Mouse (Mus musculus) embryonic facial prominence, embryonic 11.5 days (tissue): ENCODE data around the gene Zcrb1. TPM values are rescaled to one million over a fixed set of nuclear protein-coding genes. Genes with fewer than 3 reads are reported as not detected.
"Not testable (repeated sequence)": the region's sequence is repeated elsewhere in the genome, so short reads cannot be mapped to it uniquely, and the experiment has no call there.

Source experiments
- ATAC-seq: fragments of 200-750 bp; cut with Nextera tagmentation; replicated peaks from 2 replicates; pipeline ENCODE4 v1.8.0; 2017; ENCODE audit warnings: low read depth; ENCODE audit not compliant: insufficient number of reproducible peaks, low FRiP score, low TSS enrichment
- DNase-seq: peaks from one replicate; pipeline ENCODE4 v3.0.0-alpha.2; 2015; ENCODE audit warnings: low spot score
- H3K27ac ChIP-seq: fragments of 300-500 bp; sonication (generic); replicated peaks from 2 replicates; pipeline ENCODE4 v1.5.1; 2014; ENCODE audit warnings: mild to moderate bottlenecking, low read depth, low read length, control low read depth
- H3K27me3 ChIP-seq: fragments of 300-500 bp; sonication (generic); 2 replicates; pipeline ENCODE4 v1.6.1; 2014; ENCODE audit warnings: mild to moderate bottlenecking, low read length, moderate library complexity, mixed read lengths; ENCODE audit not compliant: control insufficient read depth, insufficient read depth
- H3K36me3 ChIP-seq: fragments of 300-500 bp; sonication (generic); replicated peaks from 2 replicates; pipeline ENCODE4 v1.6.1; 2014; ENCODE audit warnings: low read depth, mild to moderate bottlenecking, low read length, moderate library complexity, mixed read lengths; ENCODE audit not compliant: control insufficient read depth, insufficient read depth
- H3K4me1 ChIP-seq: fragments of 300-500 bp; sonication (generic); 2 replicates; pipeline ENCODE4 v1.6.1; 2014; ENCODE audit warnings: low read length, mixed read lengths; ENCODE audit not compliant: control insufficient read depth, insufficient read depth
- H3K4me2 ChIP-seq: fragments of 300-500 bp; sonication (generic); 2 replicates; pipeline ENCODE4 v1.6.1; 2014; ENCODE audit warnings: low read depth, mild to moderate bottlenecking, control low read depth, low read length, moderate library complexity
- H3K4me3 ChIP-seq: fragments of 300-500 bp; sonication (generic); 2 replicates; pipeline ENCODE4 v1.5.1; 2014; ENCODE audit warnings: low read depth, low read length, control low read depth
- H3K9ac ChIP-seq: fragments of 300-500 bp; sonication (generic); replicated peaks from 2 replicates; pipeline ENCODE4 v1.6.1; 2014; ENCODE audit warnings: mild to moderate bottlenecking, control low read depth, low read length
- H3K9me3 ChIP-seq: fragments of 300-500 bp; sonication (generic); replicated peaks from 2 replicates; pipeline ENCODE4 v1.6.1; 2016; ENCODE audit warnings: mild to moderate bottlenecking, low read length, inconsistent platforms, mixed read lengths; ENCODE audit not compliant: control insufficient read depth
- WGBS: fragments of 180-500 bp; shearing (Covaris S2); extraction: QIAGEN DNeasy Blood & Tissue Kit; methylation state at CpG from one replicate; pipeline ENCODE4 v1.1.7; 2014; 5-methylcytosine and 5-hydroxymethylcytosine counted together
- polyA plus RNA-seq: library from polyadenylated mRNA; unstranded; fragments of >200 nt; fragmentation: Nextera tagmentation; extraction: Ambion mirVana; gene quantifications from 2 replicates; pipeline ENCODE4 v1.2.1, GENCODE M21; 2014

The Zcrb1 gene
- polyA plus RNA-seq, 1 experiment from 2014 or later, result 176 TPM

DNA sequence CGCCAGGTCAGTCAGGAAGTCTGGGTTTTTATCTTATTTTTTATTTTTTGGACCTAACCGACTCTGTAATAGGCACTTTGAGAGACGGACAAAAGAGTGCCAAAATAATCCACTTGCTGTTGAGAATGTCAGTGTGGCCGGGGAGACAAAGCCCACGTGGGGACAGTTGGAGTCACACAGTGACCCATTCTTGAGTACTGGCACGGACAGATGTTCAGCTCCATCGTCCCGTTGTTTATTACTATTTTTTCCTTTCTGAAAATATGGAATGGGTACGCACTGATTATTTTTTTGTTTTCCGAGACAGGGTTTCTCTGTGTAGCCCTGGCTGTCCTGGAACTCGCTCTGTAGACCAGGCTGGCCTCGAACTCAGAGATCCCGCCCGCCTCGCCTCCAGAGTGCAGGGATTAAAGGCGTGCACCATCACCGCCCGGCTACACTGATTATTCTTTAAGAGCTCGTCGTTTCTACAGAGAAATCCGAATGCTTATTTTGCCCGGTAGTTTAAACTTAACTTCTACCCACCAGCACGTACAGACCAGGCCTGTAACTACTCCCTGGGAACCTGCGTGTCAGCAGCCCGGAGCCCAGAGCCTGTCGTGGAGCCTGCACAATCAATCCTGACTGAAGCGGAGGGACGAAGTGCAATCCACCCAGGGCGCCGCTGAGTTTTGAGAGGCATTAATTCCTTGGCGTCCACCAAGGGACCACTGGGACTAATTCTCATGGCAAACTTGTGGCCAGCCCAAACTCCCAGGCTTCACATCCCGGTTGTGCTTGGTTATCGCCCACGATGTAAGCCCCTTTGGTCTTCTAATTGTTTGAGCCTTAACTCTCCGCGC lies 786 bp upstream of the Zcrb1 start:
- DNase-seq, result peak; percentile 10
- Histone ChIP-seq H3K4me2 (peak overlapping the region; percentile 52), H3K36me3 (no peaks in the 10 kb centered on the region; the same call in 1 of the 2 replicates), H3K27me3 (no peaks in the 10 kb centered on the region), H3K9me3 (no peaks in the 10 kb centered on the region), H3K9ac (peak overlapping the region; percentile 78), H3K4me1 (no peaks in the 10 kb centered on the region), H3K27ac (peak overlapping the region; percentile 75), H3K4me3 (peak overlapping the region; percentile 59)
- no peak for ATAC-seq
- WGBS, result 3% methylated on average over 36 of the region's 36 CpGs

DNA sequence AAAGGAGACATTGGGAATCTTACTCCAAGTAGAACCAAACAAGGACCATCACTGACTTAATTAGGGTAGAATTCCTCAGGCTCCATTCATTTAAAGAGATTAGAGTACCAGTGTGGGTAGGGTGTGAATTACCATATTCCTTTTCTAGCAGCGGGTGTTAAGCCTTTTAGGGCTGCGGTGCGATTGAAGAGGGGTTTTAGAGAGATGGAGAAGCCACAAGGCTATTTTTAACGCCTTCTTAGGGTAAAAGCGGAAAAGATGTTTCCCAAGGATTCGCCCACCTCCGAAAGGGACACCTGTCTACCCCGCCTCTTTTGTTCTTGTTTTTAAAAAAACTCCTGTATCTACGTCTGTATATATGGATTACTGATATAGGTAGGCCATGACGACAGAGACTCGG lies 865 bp downstream of the Zcrb1 start:
- no peaks in the 10 kb centered on the region; the same call in 1 of the 2 replicates for H3K36me3 ChIP-seq
- peak overlapping the region; percentile 59 for H3K4me3 ChIP-seq
- H3K4me1 ChIP-seq, result no peaks in the 10 kb centered on the region
- H3K4me2 ChIP-seq, result peak overlapping the region; percentile 47
- WGBS, result 2% methylated on average over 11 of the region's 11 CpGs
- H3K9me3 ChIP-seq, result no peaks in the 10 kb centered on the region
- H3K9ac ChIP-seq, result peak overlapping the region; percentile 46
- no peak overlapping the region for H3K27ac ChIP-seq
- no peaks in the 10 kb centered on the region for H3K27me3 ChIP-seq
- DNase-seq (no peak), ATAC-seq (no peak)

DNA sequence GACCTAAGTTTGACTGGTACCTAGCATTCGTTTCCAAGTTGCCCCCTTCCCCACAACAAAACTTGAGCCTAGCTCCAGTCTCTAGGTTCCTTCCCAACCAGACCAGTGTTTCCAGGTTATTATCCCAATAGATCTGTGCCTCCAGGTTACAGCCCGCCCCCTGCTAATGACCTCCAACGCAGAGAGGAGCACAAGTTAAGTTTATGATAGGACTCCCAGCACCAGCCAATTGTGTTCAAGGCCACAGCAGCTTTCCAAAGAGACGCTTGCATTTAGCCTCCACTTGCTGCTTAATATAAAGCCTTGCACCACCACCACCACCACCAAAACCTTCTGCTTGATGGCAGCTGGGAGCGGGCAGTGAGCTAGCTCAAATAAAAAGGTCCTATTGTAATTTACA lies 16.8 kb downstream of the Zcrb1 start:
- Histone ChIP-seq H3K9me3 (no peaks in the 10 kb centered on the region), H3K9ac (no peak overlapping the region), H3K4me1 (no peaks in the 10 kb centered on the region), H3K4me2 (no peak overlapping the region), H3K27me3 (no peaks in the 10 kb centered on the region), H3K36me3 (no peaks in the 10 kb centered on the region), H3K4me3 (no peak overlapping the region), H3K27ac (no peak overlapping the region)
- ATAC-seq, result no peak
- DNase-seq, result no peak
- WGBS, result 74% methylated on average over 5 of the region's 5 CpGs

DNA sequence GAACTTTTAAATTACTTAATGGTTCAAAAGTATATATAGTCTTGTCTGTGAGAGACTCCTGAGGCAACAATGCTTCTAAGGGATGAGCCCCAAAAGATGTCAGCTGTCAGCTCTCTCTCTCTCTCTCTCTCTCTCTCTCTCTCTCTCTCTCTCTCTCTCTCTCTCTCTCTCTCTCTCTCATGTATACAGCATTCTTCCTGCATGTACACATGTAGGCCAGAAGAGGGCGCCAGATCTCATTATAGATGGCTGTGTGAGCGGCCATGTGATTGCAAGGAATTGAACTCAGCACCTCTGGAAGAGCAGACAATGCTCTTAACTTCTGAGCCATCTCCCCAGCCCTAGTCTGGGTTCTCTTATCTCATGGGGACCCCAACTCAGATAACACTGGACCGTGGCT lies 19.0 kb downstream of the Zcrb1 start:
- no peak overlapping the region for H3K4me3 ChIP-seq
- H3K9ac ChIP-seq, result no peak overlapping the region
- no peaks in the 10 kb centered on the region for H3K9me3 ChIP-seq
- H3K4me1 ChIP-seq, result no peaks in the 10 kb centered on the region
- H3K27ac ChIP-seq, result no peak overlapping the region
- no peaks in the 10 kb centered on the region for H3K27me3 ChIP-seq
- no peak for ATAC-seq
- no peak overlapping the region for H3K4me2 ChIP-seq
- 79% methylated on average over 3 of the region's 3 CpGs for WGBS
- no peak for DNase-seq
- H3K36me3 ChIP-seq, result no peaks in the 10 kb centered on the region

DNA sequence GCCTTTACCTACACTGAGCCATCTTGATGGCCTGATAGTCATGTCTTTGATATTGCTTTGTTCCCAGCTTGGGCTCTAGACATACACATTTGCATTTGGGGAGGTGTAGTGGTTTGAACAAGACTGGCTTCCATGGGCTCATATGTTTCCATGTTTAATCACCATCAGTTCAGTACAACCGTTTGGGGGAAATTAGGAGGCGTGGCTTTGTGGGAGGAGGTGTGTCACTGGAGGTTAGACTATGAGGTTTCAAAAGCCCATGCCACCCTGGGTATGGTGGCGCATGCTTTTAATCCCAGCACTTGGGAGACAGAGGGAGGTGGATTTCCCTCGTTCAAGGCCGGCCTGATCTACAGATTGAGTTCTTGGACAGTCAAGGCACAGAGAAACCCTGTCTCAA lies 22.4 kb downstream of the Zcrb1 start:
- Histone ChIP-seq H3K27ac (no peak overlapping the region), H3K9ac (no peak overlapping the region), H3K27me3 (no peaks in the 10 kb centered on the region), H3K36me3 (no peaks in the 10 kb centered on the region), H3K9me3 (no peaks in the 10 kb centered on the region), H3K4me2 (no peak overlapping the region), H3K4me3 (no peak overlapping the region), H3K4me1 (no peaks in the 10 kb centered on the region)
- no peak for ATAC-seq
- WGBS, result 91% methylated on average over 5 of the region's 5 CpGs
- no peak for DNase-seq

DNA sequence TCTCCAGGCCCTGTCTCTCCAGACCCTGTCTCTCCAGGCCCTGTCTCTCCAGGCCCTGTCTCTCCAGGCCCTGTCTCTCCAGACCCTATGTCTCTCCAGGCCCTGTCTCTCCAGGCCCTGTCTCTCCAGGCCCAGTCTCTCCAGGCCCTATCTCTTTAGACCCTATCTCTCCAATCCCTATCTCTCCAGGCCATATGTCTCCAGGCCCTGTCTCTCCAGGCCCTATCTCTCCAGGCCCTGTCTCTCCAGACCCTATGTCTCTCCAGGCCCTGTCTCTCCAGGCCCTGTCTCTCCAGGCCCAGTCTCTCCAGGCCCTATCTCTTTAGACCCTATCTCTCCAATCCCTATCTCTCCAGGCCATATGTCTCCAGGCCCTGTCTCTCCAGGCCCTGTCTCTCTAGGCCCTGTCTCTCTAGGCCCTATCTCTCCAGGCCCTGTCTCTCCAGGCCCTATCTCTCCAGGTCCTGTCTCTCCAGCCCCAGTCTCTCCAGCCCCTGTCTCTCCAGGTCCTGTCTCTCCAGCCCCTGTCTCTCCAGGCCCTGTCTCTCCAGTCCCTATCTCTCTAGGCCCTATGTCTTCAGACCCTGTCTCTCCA lies 25.5 kb downstream of the Zcrb1 start:
- H3K9me3 ChIP-seq, ATAC-seq, H3K9ac ChIP-seq, H3K4me2 ChIP-seq, H3K36me3 ChIP-seq, H3K4me1 ChIP-seq, H3K4me3 ChIP-seq, H3K27me3 ChIP-seq, DNase-seq, H3K27ac ChIP-seq: not testable (repeated sequence)

DNA sequence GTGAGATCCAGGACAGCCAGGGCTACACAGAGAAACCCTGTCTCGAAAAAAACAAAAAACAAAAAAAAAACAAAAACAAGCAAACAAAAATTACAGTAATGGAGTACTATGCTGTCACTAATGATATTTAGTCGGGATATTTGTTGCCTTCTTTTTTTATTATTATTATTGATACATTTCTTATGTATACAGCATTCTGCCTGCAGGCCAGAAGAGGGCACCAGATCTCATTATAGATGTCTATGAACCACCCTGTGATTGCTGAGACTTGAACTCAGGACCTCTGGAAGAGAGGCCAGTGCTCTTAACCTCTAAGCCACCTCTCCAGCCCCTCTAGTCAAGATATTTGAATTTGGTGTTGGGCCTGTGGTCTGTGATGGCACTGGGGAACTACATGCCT lies 26.3 kb downstream of the Zcrb1 start:
- no peak for DNase-seq
- Histone ChIP-seq H3K27ac (no peak overlapping the region), H3K9me3 (no peaks in the 10 kb centered on the region), H3K4me1 (no peaks in the 10 kb centered on the region), H3K4me2 (no peak overlapping the region), H3K9ac (no peak overlapping the region), H3K4me3 (no peak overlapping the region), H3K36me3 (no peaks in the 10 kb centered on the region), H3K27me3 (no peaks in the 10 kb centered on the region)
- WGBS, result 83% methylated on average over 2 of the region's 2 CpGs
- ATAC-seq, result no peak

DNA sequence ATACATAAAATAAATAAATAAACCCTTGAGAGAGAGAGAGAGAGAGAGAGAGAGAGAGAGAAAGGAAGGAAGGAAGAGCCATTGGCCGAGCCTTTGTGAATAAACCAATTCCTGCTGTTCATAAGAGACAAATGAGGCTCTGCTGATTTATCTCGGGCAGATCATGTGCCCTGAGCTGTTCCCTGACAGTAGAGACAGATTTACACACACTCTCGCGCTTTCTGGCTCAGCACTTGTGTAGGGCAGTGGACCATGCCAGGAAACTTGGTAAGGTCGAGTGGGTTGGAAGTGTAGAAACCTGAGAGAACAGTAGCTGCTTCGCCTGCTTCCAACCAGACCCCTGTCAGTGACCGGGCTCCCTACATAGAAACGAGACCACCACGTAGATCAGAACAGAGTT lies 29.6 kb downstream of the Zcrb1 start:
- no peaks in the 10 kb centered on the region for H3K36me3 ChIP-seq
- 78% methylated on average over 9 of the region's 9 CpGs for WGBS
- H3K9ac ChIP-seq, result no peak overlapping the region
- H3K4me2 ChIP-seq, result no peak overlapping the region
- no peaks in the 10 kb centered on the region for H3K4me1 ChIP-seq
- no peaks in the 10 kb centered on the region for H3K9me3 ChIP-seq
- no peak overlapping the region for H3K27ac ChIP-seq
- DNase-seq (no peak), ATAC-seq (no peak)
- H3K4me3 ChIP-seq, result no peak overlapping the region
- no peaks in the 10 kb centered on the region for H3K27me3 ChIP-seq
